Mouse (Mus musculus) c-Kit-negative CD71-positive TER-119-positive erythroid progenitor cells, embryonic 14.5 days (primary cell): ENCODE results near the gene Mcm2.

Experiments
- DNase-seq: peaks from one replicate; pipeline ENCODE4 v3.0.0-alpha.2; 2013; ENCODE audit warnings: low read depth, low spot score

The Mcm2 gene

GRCm38 (mm10) chr6:88898534-88899048 is at the start of gene Mcm2:
Gene Mcm2 (minus strand): TSS chr6:88898780.
- DNase-seq, result peak; percentile 96

DNA sequence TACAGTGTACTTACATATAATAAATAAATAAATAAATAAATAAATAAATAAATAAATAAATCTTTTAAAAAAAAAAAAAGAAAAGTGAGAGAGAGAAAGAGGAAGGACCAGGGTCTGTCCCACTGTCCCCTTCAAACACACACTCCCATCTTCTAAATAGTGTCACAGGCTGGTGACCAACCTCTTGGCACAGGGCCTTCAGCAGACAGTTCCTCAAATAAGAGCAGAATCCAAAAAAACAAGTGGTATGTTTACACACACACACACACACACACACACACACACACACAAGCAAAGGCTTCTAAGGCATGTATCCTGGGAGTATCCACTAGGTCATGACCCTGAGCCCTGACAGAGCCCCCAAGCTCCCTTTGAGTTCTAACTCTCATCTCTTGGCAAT is 49.2 kb upstream of the Mcm2 start:
- DNase-seq, result no peak

DNA sequence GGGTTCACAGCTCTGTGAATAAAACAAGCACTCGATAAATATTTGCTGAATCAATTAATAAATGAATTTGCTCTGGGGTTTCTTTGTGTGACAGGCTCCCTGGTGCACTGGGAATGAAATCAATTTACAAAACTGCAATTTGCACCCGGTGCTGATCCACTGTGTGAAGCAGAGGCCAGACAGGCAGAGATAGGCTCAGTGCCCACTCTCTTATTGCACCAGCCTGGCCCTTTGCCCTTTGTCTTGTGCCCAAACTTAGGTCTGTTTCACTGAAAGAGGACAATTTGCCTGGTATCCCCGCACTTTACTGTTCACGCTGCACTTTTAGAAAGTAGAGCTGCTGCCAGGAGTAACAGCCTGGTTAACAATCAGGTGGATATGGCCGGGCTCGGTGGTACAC is 47.9 kb upstream of the Mcm2 start:
- no peak for DNase-seq

GRCm38 (mm10) chr6:88943666-88944065 is 45.1 kb upstream of the Mcm2 start:
- DNase-seq, result no peak

DNA sequence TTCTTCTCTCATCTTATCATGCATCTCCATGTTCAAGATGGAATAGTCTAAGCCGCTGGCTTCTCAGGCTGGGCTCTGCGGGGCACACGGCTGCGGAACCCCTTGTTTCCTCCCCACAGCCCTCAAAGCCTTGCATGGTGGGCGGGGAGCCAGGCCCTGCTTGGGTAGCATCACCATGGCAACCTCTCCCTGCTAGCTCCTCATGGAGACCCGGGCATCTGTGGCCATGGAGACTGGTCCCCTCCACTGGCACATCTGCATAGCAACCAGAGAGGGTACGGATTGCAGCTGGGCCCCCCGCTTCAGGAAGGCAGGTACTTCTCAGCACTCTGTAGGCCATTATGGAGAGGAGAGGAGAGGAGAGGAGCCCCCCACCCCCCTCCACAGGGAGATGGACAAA is 44.0 kb upstream of the Mcm2 start:
- no peak for DNase-seq

GRCm38 (mm10) chr6:88941628-88942027 is 43.0 kb upstream of the Mcm2 start:
- DNase-seq, result no peak

DNA sequence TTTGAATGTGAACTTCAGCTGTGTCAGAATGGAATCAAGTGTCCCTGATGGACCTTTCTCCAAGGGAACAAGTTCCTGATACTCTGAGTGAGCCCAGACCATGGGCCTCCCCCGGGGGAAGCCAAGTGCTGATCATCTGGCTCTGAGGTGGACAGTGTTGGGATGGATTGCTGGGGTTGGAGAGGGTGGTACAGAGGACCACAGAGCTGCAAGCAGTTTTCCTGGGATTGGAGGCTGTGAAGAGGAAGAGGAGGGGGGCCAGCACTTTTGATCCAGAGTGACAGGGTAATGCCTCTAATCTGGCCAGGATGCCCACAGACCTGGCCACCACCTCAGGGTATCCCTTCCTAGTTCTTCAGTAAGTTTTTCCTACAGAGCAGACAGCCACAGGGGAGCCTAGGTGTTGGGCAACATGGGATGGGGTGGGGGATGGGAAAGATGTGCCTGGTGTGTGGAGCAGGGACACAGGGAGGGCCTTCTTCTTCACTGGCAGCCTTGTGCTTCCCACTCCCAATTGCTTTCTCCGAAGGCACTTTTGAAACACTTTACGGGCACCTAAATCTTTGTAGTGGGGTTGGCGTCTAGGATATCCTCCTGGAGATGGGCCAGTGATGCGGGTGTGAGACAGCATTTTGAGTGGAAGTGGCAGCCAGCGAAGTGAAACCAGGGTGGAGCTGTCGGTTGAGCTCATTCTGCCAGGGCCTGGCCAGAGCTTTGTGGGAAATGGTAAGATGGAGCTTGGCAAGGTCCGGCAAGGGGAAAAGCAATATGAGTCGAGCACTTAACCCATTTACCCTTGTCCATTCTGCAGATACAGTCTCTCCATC is 41.7 kb upstream of the Mcm2 start:
- no peak for DNase-seq

DNA sequence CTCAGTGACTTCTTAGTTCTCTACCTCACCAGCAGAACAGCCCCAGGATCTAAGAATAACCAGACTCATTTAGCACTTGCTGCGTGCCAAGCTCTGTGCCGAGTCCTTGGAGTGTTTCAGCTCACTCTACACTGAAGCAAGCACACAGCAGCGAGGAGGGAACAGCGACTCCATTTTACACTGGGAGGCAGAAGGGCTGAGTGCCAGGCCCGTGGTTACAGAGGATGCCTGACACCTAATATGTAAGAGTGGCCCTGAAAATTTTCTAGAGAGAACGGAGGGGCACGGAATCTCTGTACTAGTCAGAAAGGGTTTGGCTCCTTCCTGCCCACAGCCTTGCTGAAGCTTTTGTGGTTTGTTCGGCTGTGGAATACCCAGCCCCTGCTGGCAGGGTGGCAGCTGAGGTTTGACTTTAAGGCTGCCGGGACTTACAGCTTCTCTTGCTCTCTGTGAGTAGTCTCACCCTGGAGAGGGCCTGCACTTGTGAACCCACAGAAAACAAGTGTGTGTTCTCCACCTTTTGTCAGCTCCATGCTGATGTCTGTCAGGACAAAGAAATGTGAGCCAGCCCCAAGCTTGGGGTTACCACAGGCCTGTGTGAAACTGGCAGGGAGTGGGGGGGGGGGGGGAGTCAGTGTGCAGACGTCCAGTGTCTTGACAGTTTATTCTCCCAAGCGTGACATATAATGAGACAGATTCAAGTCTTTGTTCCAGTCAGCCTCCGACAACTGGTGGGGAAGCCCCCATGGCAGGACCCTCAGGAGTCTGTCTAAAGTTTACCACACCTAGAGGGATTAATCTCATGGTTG is 40.9 kb upstream of the Mcm2 start:
- no peak for DNase-seq

DNA sequence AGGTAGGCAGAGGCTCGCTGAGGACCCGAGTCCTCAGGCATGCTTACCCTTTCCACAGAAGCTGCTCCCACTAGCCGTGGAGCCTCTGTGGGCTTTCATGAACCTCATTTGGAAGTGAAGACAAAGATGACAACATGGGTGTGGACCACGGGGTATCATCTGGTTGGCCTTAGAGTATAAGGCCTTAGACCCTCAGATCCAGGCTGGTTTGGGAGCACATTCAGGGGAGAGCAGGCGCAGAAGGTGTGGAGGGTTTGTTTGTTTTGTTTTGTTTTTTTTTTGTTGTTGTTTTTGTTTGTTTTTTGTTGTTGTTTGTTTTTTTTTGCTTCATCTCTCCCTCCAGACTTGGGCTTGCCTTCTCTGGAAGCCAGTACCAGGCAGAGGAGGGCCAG is 40.1 kb upstream of the Mcm2 start:
- DNase-seq, result no peak

DNA sequence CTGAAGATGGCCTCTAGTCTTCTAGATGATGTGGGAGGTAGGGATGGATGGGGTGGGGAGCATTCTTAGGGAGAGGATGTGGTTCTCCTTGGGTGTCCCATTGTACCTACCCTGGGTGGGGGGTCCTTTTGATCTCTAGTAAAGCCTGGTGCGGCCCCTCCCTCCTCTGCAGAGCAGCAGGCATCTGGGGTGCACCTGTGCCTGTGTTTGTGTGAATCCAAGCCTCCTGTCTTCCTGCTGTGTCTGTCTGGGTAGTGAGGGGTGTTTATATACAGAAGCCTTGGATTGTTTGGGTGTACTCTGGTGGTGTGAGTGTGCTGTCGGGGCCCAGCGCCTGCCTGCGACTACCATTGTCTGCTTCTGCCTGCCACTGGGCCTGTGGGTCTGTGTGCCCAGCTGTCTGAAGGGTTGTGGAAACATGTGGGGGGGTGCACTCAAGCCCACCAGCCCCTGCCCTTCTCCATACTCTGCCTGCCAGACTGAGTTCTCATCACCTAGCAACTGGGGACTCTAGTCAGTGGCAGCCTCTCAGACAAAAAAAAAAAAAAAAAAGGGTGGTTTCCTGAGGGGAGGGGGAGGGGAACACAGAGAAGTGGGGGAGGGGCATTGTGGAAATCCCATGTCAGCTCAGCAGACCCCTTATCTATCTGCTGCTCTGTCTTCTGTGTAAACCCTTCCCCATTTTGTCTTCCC is 39.5 kb upstream of the Mcm2 start:
- no peak for DNase-seq

DNA sequence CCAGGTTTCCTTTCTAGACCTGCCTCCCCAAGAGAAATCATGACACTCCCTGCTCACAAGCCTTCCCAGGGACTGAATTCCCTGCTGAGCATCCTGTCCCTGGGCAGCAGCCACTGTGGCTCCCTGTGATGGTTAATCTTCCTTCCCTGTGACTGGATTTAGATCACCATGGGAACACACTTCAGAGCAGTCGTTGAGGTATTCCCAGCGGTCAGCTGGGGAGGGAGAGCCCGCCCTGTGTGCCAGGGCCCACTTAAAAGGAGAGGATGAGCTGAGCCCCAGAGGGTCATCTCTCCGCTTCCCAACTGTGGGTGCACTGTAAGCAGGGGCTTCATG is 38.6 kb upstream of the Mcm2 start:
- no peak for DNase-seq

DNA sequence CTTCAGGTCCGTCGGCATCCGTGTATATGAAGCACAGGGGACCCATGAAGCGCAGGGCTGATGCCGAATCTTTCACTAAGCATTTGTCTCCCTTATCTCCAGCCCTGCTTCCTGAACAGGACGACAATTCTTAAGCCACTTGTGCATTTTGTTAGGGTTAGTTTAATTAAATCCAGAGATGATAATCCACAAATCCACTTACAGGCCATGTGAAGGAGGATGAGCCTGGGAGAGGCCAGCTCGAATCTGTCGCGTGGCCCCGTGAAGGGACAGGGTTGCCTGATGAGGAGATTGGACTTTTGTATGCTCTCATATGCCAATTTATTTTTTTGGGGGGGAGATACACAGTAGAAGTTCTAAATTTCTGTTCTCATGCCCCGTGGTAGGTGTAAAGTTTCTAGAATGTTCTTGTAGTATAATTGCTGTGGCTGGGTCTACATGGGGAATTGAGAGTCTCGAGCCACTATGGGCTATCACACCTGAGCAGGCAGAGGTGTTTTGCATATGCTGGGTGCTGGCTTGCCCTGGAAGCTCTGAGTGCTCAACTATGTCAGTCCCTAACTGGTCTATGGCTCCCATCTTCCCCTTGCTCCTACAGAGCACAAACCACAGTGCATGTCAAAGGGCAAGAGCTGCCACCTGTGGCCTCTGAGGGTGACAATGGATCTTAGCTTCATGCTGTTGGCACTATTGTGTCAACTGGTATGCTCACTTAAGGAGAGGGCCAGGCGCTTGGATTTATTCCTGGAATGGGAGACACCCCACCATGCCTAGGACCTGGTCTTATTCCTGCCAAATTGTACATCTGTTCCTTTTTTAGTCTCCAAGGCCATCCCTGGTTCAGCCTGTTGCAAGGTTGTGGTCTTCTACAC is 38.0 kb upstream of the Mcm2 start:
- DNase-seq, result no peak

GRCm38 (mm10) chr6:88935735-88936276 is 37.2 kb upstream of the Mcm2 start:
- DNase-seq, result no peak

- DNase-seq, result no peak
Measured at GRCm38 (mm10) chr6:88934816-88935215, 36.2 kb upstream of the Mcm2 start.

DNA sequence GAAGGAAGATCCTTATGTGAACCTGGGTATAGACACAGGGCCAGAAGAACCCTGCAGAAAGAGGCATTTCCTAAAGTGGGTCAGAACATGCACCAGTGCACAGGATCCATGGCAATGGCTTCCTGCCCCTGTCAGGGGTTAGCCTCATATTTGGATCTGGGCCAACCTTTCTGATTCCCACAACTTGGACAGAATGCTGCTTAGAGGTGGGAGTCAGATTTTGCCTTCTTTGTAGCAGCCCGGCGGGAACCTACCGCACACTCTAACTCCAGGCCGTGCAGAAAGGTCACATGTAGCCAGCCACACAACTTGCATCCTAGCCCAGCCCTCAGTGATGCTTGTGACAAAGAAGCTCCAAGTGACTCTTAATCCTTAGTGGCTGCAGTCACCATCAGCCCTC is 35.6 kb upstream of the Mcm2 start:
- DNase-seq, result no peak

- no peak for DNase-seq
Measured at GRCm38 (mm10) chr6:88931449-88931848, 32.9 kb upstream of the Mcm2 start.

GRCm38 (mm10) chr6:88930049-88930448 is 31.5 kb upstream of the Mcm2 start:
- DNase-seq, result no peak

- no peak for DNase-seq
Measured at GRCm38 (mm10) chr6:88929451-88929850, 30.9 kb upstream of the Mcm2 start.

- no peak for DNase-seq
Measured at GRCm38 (mm10) chr6:88928576-88928975, 30.0 kb upstream of the Mcm2 start.

DNA sequence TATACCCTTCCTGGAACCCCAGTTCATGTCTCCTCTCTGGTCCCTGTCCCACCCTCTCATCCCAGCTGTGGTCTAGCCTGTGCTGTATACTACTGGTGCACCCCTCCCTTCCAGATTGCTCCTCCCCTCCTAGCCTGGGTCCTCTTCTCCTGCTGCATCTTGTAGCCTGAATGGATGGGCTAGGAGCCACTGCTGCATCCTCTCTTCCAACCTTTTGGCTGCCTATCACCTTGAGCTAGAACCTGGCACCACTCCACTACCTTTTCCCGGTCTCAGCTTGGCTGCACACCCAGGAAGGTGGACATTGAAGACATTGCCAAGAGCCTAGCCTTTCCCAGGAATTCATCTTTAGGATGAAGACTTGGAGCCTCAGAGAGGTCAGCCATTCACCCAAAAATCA is 29.4 kb upstream of the Mcm2 start:
- DNase-seq, result no peak

DNA sequence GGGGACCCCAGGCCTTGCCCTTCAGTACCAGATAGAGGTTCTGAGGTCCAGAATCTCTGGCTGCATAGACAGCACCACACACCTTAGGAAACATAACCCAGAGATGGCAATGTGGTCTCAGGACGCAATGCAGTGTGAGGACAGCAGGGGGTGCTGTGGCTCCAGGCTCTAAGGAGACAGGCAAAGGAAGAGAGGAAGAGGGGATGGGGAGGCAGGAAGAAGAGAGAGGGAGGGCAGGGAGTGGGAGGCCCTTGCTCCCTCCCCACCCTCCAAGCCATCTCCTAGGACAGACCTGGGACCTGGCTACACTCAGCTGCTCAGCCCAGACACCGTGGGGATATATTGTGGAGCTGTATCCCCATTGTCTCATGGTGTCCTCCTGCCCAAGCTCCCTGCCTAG is 29.0 kb upstream of the Mcm2 start:
- DNase-seq, result no peak
